In genomic region chr1:75728859-75729258, GRCm38 (mm10) we compare ENCODE assay signal across 25 mouse cellular contexts.
DNase-seq lines count a peak whose midpoint lies in the region; ATAC-seq lines count a peak whose summit lies in the region.
"Had no signal": no experiment of that assay in that cellular context is flagged by ENCODE, and none has a peak within 500 bp of the region (broad histone marks: within the 10 kb centered on the region; RNA-seq: fewer than 3 reads in every experiment).

No protein-coding gene starts in this region.

- no peak overlapping the region for H3K4me3 ChIP-seq in embryonic facial prominence, embryonic 10.5 days
- H3K4me3 ChIP-seq: embryonic facial prominence, embryonic 15.5 days; forebrain, embryonic 10.5 days; heart, embryonic 12.5 days; midbrain, embryonic 13.5 days; myocyte; neural tube, embryonic 15.5 days had no signal

- ATAC-seq in frontal cortex, adult (ENCODE audit: low TSS enrichment), result peak; percentile 88
- ATAC-seq in megakaryocyte progenitor cell, adult 5-6 weeks (replicated peaks; ENCODE audit: poor library complexity), result no peak
- ATAC-seq: activated CD4-positive, CD25-positive, alpha-beta regulatory T cell, adult 4 months; hindbrain, postnatal 0 days; midbrain, embryonic 13.5 days had no signal

- 0 out of 2 replicates have a peak, but pooled peaks cover 5% of the 10 kb centered on the region for H3K4me1 ChIP-seq in embryonic facial prominence, embryonic 10.5 days
- H3K4me1 ChIP-seq: embryonic facial prominence, embryonic 15.5 days; midbrain, embryonic 13.5 days; neural tube, embryonic 15.5 days had no signal

- no peaks in the 10 kb centered on the region for H3K27me3 ChIP-seq in embryonic facial prominence, embryonic 10.5 days (replicated peaks; ENCODE audit: low read depth, poor library complexity, severe bottlenecking)
- H3K27me3 ChIP-seq: embryonic facial prominence, embryonic 15.5 days; heart, embryonic 12.5 days; midbrain, embryonic 13.5 days; neural tube, embryonic 15.5 days had no signal

- H3K36me3 ChIP-seq in embryonic facial prominence, embryonic 10.5 days (replicated peaks), result no peaks in the 10 kb centered on the region
- H3K36me3 ChIP-seq: embryonic facial prominence, embryonic 15.5 days; forebrain, embryonic 10.5 days; heart, embryonic 12.5 days; midbrain, embryonic 13.5 days; neural tube, embryonic 15.5 days had no signal

- no peak overlapping the region for H3K27ac ChIP-seq in embryonic facial prominence, embryonic 10.5 days (replicated peaks)
- H3K27ac ChIP-seq: embryonic facial prominence, embryonic 15.5 days; forebrain, embryonic 10.5 days; hindbrain, postnatal 0 days; macrophage; midbrain, embryonic 13.5 days; neural tube, embryonic 15.5 days; stomach, postnatal 0 days had no signal

- no peaks in the 10 kb centered on the region for H3K9me3 ChIP-seq in embryonic facial prominence, embryonic 10.5 days
- H3K9me3 ChIP-seq: embryonic facial prominence, embryonic 15.5 days; heart, embryonic 12.5 days; neural tube, embryonic 15.5 days had no signal

- DNase-seq in frontal cortex, postnatal 14 days (ENCODE audit: low spot score in 2 of 2), result no peak
- peak; percentile 6 for DNase-seq in embryonic facial prominence, embryonic 10.5 days (ENCODE audit: low spot score)
- DNase-seq in layer of hippocampus, postnatal 14 days (ENCODE audit: low spot score in 2 of 2), result peak; percentile 77 to 89
- peak; percentile 48 for DNase-seq in right cerebral cortex, postnatal 25 days
- no peak for DNase-seq in spleen, adult 12 weeks (ENCODE audit: low spot score)
- DNase-seq in Muller cell, postnatal 12 days (ENCODE audit: inconsistent ontology term), result no peak
- DNase-seq: adrenal gland, postnatal 14 days; cerebellum, adult 9-10 months; gastrocnemius, postnatal 36 days; heart, postnatal 4 days; kidney, adult 18-20 months; kidney, postnatal 10 days; lung, embryonic 14.5 days had no signal

- 76% methylated on average over 2 of the region's 2 CpGs for WGBS in embryonic facial prominence, embryonic 10.5 days

Comparison
In these comparisons a context has a peak if more than half of its experiments do, and no peak if none do; other contexts are left out.
1. DNase-seq: peak in embryonic facial prominence, embryonic 10.5 days (single experiment), layer of hippocampus, postnatal 14 days (2 of 2) and right cerebral cortex, postnatal 25 days (single experiment); none in frontal cortex, postnatal 14 days (0 of 2), spleen, adult 12 weeks (single experiment) and Muller cell, postnatal 12 days (single experiment).